Mouse (Mus musculus) ES-CJ7 (cell line): ENCODE measurements around the gene 4930432M17Rik.

Source experiments
- DNase-seq: peaks from one replicate; pipeline ENCODE4 v3.0.0; 2011; ENCODE audit warnings: low read depth, low spot score

The 4930432M17Rik gene

DNA sequence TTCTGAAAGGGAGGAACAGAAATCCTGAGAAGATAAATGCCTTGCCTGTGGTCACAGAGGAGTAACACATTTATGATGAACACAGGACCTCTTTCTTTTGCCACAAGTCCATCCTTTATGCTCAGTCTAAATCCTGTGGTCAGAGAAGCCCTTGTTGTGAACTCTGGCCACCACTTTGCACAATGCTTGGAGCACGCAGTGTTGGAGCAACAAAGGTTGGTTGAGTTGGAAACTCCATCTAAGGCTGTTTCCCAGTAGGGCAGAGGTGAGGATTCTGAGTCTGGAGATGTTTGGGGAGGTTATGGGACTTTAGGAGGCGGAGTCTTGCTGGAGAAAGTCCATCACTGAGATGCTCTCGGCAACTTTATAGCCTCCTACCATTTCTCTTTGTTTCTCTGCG lies 36.5 kb downstream of the 4930432M17Rik start:
- DNase-seq = no peak

DNA sequence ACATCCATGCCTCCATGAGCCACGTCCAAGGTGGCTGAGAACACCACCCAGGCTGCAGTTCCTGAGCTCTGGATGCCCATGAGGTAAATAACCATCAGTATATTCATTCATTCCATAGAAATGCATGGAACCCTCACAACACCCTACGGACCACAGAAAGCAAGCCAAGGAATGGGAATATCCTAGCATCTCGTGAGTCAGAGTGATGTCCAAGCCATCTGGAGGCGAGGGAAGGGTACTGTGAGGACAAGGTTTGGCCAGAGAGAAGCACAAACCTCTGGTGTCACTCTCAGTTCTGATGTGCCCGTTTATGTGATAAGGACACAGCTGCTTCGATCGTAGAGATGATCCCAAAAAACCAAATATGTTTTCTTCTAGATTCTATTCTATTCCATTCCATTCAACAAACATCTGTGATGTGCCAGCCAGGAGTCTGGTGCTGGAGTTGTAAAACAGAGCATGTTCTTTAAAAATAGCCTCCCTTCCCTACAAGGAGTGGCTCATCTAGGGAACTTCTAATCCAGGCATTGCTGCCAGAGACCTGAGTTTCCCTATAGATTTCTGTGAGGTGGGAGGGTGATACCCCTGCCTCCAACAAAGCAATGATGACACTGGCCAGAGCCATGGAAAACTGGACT lies 40.5 kb downstream of the 4930432M17Rik start:
- no peak for DNase-seq

DNA sequence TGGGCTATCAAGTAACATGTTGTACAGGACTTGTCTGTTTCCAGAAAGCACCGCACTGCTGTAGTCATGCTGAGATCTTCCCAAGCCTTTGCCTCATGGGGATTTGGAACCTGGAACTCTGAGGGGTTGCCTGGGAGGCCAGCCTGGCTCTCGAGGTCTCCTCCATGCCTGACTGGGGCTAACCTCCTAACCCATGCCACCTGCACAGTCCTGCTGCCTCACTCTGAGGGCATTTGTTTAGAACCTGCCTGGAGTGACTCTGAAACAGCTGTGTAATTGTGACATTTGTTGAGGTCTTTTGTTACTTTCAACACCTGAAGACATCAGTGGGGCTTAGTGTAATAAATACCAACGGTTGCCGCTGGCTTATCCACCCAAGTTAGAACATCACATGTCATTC lies 41.7 kb downstream of the 4930432M17Rik start:
- no peak for DNase-seq

DNA sequence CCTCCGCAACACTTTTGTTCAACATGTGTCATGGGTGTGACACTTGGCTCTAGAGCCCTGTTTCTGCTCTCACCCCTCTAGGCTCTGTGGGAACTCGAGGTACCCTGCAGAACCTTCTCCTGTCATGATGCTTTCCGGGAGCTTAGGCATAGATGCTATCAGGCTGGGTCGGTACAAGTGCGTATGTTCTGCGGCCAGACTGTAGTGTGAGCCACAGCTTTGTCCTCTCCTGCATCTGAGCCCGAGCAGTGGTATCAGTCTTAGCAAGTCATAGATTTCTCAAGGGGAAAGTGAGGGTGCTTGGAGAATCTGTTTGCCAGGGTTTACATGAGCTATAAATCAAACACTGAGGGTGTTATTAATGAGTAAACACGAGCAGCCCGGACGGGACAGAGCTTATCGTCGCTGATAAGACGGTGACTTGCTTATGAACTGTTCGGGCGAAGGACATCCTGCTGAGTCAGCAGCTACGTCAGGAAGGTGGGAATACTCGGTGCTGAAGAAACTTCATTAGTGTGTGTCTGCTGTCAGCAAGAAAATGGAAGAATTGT lies 42.7 kb downstream of the 4930432M17Rik start:
- DNase-seq = no peak

DNA sequence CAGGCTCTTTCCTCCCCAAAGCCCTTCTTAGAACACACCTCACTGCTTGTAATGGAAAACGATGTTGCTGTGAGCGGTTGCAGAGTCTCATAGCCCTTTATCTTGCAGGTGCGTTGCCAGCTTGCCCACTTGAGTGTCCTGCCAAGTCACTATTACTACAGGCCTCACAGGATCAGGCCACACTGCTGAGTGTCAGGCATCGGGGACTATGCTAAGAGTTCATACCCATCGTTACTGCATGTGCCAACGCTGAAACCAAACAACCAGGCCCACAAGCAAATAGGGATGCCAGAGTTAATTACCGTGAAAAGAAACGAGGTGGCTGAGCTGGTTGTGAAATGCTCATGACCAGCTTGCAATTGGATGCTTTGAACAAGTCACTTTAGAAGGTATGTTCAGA lies 43.3 kb downstream of the 4930432M17Rik start:
- no peak for DNase-seq

DNA sequence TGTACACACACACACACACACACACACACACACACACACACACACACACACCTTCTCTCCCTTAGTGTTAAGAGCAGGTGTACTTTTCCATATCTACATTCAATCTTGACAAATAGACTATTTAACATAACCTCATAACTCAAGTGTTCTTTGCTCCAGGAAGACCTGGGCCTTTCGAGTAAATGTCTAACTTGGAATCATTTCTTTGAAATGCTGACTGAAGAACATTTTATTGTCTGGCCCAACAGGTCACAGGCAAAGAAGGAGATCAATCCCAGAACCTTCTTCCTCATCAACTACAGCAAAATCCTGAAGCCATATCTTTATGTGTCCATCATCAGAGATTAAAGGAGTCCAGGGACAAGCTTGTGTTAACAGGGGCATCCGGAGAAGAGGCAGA lies 43.9 kb downstream of the 4930432M17Rik start:
- no peak for DNase-seq

DNA sequence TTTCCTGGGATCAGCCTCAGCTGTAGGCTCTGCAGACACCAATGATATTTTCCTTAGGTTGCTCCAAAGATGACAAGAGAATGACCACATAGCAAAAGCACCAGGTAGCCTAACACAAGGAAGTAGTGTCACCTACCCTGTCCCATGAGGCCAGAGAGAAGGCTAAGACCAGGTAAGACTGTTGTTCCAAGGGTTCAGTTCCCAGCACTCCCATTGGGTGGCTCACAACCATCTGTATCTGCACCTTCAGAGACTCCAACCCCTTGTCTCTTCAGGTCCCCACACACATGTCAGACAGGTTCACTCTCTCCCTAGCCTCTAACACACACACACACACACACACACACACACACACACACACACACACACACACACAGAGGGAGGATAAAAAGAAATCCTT lies 44.8 kb downstream of the 4930432M17Rik start:
- no peak for DNase-seq

DNA sequence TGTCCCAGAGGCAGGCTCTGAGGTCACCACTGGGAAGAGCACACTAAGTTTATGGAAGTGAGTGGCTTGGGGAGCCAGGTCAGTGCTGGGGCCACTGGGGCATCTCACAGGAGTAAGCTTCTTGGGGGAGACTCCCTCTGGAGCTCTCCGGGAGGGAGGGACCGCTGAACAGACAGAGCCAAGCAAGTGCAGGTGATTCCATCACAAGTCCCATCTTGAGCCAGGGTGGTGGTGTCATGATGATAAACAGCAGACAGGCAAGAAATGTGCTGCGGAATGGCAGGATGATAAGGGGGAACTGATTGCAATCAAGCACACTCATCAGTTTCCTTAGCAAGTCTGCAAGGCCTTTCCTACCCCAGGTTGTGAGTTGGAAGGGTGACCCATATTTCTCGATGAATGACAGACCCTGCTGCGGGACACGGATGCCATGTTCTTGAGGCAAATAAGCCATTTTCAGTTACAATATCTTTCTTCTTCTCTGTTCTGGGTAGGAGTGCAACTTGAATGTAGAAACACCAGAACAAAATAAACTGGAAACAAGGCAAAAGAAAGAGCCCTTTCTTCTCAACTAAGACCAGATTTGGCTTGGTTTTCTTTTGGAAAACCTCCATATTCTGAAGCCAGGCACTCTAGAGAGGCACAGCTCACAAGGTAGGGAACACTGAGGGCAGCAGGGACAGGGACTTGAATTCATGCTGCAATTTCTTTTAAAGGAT lies 45.3 kb downstream of the 4930432M17Rik start:
- no peak for DNase-seq

DNA sequence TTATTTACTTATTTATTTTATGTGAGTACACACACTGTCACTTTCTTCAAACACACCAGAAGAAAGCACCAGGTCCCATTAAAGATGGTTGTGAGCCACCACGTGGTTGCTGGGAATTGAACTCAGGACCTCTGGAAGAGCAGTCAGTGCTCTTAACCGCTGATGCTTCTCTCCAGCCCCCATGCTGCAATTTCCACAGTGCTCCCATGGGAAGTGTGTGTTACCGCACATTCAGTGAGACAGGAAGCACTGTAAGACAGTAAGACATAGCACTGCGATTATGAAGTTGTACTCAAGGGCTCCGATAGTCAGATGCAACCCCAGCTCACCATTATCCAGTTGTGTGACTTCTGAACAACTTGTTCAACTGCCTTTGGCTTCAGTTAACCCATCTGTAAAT lies 45.9 kb downstream of the 4930432M17Rik start:
- no peak for DNase-seq

DNA sequence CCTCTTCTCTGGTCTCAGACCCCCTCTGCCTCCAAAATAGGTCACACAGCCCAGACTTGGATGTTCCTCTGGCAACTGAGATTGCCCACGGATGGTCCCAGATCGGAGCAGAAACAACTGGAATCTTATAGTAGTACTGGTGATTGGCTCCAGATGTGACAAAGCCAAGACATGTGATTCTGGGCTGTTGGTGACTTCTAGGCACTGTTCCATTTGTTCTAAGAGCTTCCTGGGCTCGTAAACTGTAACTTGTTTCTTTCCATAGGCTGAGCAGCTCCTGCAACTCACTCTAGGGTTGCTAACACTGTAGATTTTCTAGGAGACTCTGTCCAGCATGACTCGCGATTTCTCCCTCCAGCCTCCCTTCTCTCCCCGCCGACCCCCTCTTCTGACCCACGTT lies 48.1 kb downstream of the 4930432M17Rik start:
- no peak for DNase-seq

DNA sequence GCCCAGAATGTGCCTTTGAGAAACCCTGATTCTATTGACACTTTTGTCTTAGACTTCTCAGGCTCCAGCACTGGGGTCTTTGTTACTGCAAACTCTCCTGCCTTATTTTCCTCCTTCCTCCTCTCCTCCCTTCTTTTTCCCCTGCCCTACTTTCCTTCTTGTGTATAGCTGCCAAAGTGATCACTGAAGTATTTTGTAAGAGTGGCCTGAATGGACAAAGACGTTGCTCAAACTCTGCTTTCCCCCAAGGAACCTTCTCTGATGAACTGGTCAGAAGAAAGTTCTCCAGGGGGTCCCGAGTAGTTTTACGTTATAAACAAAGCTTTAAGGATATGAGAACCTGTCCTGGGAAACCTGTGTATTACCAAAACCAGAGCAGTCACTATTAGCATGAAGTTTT lies 49.1 kb downstream of the 4930432M17Rik start:
- no peak for DNase-seq

DNA sequence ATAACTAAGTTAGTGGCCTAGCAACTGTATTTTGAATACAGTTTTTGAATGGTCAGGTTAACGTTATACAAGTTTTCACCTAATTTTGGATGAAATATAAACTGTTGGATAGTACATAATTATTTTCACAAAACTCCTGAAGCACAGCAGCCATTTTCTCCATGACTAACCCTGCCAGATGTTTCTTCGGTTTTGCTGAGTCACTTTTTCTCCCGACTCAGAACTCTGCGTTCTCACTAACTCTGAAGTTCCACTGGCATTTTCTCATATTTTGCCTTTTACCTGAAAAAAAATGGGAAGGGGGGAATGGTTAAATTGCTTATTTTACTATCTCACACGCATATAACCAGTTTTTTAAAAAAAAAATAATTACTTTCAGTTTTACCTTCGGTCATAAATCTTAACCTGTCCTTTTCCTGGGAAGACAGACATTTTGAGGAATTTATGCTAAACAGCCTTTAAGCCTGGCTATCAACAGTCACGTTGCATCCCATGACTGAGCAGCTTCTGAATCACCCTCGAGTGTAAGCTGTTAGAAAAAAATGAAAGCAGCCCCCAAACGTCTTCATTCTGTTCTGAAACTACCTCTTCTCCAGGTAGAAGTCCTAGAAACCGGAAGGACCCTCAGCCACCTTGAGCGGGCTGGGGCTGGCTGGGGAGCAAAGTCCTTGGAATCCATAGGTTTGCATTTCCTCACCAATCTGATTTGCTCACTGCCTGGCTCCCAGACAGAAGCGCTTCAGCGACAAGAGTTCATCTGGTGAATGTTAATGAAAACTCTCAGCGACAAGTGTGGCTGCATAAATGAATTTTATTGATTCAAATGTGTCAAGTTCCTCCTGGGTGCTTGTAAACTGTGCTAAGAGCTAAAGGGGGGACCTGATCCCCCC lies 50.5 kb downstream of the 4930432M17Rik start:
- DNase-seq = no peak

DNA sequence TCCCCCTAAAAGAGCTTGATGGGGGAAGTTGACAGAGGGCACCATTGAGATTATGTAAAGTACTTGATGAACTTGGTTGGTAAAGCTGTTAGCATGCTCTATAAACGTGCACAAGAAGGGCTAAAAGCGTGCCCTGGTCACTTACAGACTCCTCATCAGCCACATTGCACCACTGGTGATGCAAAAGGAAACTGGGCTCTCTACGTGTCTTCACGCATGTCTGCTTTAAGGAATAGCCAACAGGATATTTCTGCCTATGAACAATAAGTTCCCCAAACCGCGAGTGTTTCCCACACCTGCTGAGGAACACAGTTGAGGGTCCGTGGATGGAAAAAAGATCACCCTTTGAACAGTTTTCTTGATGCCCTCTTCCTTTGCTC lies 51.1 kb downstream of the 4930432M17Rik start:
- no peak for DNase-seq

DNA sequence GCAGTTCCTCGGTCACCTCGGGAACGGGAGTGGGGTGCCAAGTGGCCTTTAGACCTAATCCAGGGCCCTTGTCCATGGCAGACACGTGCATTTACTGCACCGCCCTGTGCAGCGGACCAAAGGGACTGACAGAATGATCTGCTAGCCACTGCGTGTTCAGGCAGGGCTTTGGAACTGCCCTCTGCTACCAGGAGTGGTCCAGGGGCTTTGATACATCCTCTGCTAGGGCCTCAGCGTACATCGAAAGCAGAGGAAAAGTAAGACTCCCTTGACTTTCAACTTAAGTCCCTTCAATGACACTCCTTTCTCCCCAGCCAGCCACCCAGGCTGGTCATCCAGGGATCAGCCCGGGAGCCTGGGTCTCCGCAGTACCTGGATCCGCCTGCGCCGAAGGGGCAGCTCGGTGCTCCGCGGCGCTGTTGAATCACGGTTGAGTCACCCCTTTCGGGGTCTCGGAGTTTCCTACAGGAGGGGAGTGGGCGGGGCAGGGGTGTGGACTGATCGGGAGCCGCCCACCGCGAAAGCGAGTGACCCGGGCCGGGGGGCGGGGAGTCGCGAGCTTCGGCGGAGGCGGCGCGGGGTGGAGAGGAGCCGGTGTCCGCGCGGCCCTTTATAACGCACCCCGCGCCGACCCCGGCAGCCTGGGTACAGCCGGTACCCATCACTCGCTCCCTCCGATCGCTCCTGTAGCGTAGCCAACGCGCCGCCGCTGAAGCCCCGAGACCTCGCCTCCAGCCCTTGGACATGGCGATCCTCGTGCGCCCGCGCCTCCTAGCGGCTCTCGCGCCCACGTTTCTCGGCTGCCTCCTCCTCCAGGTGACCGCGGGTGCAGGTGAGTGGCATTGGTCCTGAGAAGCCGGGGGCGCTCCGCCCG lies 52.6 kb downstream of the 4930432M17Rik start, which contains the start of gene F3:
Gene F3, plus strand, starts transcription at position 567 of the 874 bp plus-strand sequence.
- peak; percentile 79 for DNase-seq

DNA sequence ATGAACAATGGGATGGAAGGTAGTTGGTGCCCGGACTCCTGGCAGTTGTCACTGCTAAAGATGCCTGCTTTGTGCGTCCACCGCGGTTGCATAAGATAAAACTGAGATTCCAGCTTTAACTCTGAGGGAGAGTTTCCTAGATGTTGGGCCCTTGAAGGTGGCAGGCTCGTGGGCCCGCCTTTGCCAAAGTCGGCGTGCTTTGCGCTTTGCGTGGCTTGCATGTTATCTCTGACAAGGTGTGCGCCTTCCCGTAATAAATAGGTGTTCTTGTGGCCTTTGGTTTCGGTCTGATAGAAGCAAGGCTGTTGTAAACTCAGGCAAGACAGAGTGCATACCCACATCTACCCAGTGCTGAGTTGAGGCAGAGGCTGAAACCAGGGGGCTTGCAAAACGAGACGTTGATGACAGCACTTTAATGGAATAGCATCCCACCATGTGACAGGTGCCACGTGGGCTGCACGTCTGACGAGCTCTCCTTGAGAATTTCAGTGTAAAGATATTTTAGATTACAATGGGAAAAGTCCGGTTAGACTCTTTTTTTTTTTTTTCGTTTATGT lies 53.5 kb downstream of the 4930432M17Rik start:
- DNase-seq = peak; percentile 24

DNA sequence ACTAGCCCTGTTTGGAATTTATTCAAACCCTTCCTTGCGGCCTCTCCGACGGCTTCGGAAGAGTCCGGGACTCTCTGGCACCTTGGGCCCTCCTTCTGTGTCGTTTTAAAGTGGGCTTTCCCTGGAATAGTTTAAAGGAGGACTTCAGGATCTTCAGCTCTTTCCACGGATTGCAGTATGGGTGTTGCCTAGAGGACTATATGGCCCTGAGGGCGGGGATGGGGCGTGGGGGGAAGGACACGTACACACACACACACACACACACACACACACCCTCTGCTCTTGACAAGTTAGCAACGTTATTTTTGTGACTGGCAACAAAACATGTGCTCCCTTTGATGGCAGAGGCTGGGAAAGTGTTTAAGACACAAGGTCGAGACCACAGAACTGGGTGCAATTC lies 54.0 kb downstream of the 4930432M17Rik start:
- DNase-seq = no peak

DNA sequence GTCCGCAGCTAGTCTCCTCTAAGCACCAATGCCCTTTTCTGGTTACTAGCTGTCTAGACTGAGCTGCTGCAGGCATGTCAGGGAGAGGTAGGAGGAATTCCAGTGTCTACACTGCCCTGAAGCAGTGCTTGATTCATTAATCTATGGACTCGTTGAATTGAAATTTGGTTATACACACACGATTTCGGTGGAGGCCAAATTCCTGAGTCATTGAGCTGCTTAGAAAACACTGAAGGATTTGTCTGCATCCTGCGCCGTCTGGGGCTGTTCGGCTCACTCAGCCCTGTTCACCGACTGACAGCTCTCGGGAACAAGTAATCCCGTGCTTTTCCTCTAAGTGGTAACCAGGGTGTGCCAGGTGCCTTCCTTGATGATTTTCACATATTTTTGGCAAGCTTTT lies 55.1 kb downstream of the 4930432M17Rik start:
- no peak for DNase-seq

DNA sequence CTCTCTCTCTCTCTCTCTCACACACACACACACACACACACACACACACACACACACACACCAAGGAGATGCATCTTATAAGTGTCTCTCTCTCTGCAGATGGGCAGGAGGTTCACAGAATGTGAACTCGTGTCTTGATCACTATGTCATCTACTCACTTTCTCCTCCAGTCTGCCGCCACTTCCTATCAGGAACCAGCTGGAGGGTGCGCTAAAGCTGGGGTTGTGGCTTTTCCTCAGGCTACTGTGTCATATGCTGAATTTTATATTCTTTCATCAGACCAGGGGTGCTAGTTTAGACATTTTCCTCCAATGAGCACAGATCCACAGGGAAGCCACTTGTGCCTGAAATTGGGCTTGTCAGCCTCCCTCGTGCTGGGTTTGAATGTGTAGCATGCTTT lies 59.1 kb downstream of the 4930432M17Rik start:
- DNase-seq = no peak
